8 mouse cellular contexts compared by ENCODE assay signal in genomic region chr11:50290486-50291225, GRCm38 (mm10). TPM values are rescaled to one million over a fixed set of nuclear protein-coding genes. Genes with fewer than 3 reads are reported as not detected.
A peak's percentile ranks its signal among the peaks of the same experiment; 100 is the strongest.
DNase-seq lines count a peak whose midpoint lies in the region; ATAC-seq and TF ChIP-seq lines count a peak whose summit lies in the region.

No protein-coding gene starts in this region.

- H3K4me2 ChIP-seq in forebrain, postnatal 0 days (ENCODE audit: low read depth), result peak overlapping the region; percentile 58
- H3K4me2 ChIP-seq in limb, embryonic 13.5 days (replicated peaks), result peak overlapping the region; percentile 86
- peak overlapping the region; percentile 73 for H3K4me2 ChIP-seq in stomach, embryonic 15.5 days

- H3K4me1 ChIP-seq in cerebellum, adult 2 months (ENCODE audit: control insufficient read depth, insufficient read depth, low read length), result peaks cover 17% of the 10 kb centered on the region; the same call in 1 of the 2 replicates
- H3K4me1 ChIP-seq in forebrain, postnatal 0 days (ENCODE audit: insufficient read depth), result peaks cover 8% of the 10 kb centered on the region
- peaks cover 27% of the 10 kb centered on the region for H3K4me1 ChIP-seq in limb, embryonic 13.5 days
- H3K4me1 ChIP-seq in stomach, embryonic 15.5 days, result peaks cover 5% of the 10 kb centered on the region; the same call in 1 of the 2 replicates

- H3K27ac ChIP-seq in cerebellum, adult 2 months (ENCODE audit: insufficient read depth, low read length), result no peak overlapping the region
- peak overlapping the region; percentile 98; the same call in 1 of the 2 replicates for H3K27ac ChIP-seq in forebrain, postnatal 0 days (ENCODE audit: low read depth, low read length)
- peak overlapping the region; percentile 98 for H3K27ac ChIP-seq in limb, embryonic 13.5 days
- peak overlapping the region; percentile 98 for H3K27ac ChIP-seq in stomach, embryonic 15.5 days

- TF ChIP-seq CTCF in cerebellum, adult 2 months (IDR thresholded peaks at IDR 0.05; ENCODE audit: borderline replicate concordance, insufficient read depth, low read depth, low read length), result no peak
- no peak for TF ChIP-seq CTCF in forebrain, postnatal 0 days (IDR thresholded peaks at IDR 0.05; ENCODE audit: low read depth)

- peak overlapping the region; percentile 97 for H3K9ac ChIP-seq in forebrain, postnatal 0 days
- peak overlapping the region; percentile 100 for H3K9ac ChIP-seq in limb, embryonic 13.5 days
- peak overlapping the region; percentile 100 for H3K9ac ChIP-seq in stomach, embryonic 15.5 days

- no peak for TF ChIP-seq POLR2A in cerebellum, adult 2 months (IDR thresholded peaks at IDR 0.05; ENCODE audit: borderline replicate concordance, insufficient read depth, low read length)

- ATAC-seq in forebrain, postnatal 0 days, result no peak
- no peak for ATAC-seq in limb, embryonic 13.5 days (ENCODE audit: low FRiP score, low read depth)
- ATAC-seq in stomach, embryonic 15.5 days (ENCODE audit: insufficient read depth, low FRiP score, low read depth), result no peak

- no peak for DNase-seq in cerebellum, adult 2 months
- DNase-seq in cerebellum, adult 11 months, result no peak
- peak; percentile 31 for DNase-seq in CD4-positive helper T cell, adult 2 months (ENCODE audit: low read depth, low spot score)
- no peak for DNase-seq in forebrain, postnatal 0 days
- DNase-seq in layer of hippocampus, adult 8-10 months (ENCODE audit: low spot score in 2 of 2), result no peak
- DNase-seq in left cerebral cortex, postnatal 36 days (ENCODE audit: low spot score in 2 of 2), result no peak

- no peaks in the 10 kb centered on the region for H3K9me3 ChIP-seq in forebrain, postnatal 0 days (ENCODE audit: low read length)
- no peaks in the 10 kb centered on the region for H3K9me3 ChIP-seq in limb, embryonic 13.5 days
- no peaks in the 10 kb centered on the region for H3K9me3 ChIP-seq in stomach, embryonic 15.5 days

- intact Hi-C loops in left cerebral cortex, postnatal 36 days (cut with DNase I), result loop anchor here (5.0 kb wide), 1 partner anchor 53 kb away; the partner anchor contains the start of gene Ltc4s

- no peaks in the 10 kb centered on the region for H3K27me3 ChIP-seq in cerebellum, adult 2 months (ENCODE audit: control insufficient read depth, insufficient read depth, low read length)
- no peaks in the 10 kb centered on the region for H3K27me3 ChIP-seq in forebrain, postnatal 0 days (ENCODE audit: insufficient read depth, low read length)
- H3K27me3 ChIP-seq in limb, embryonic 13.5 days, result no peaks in the 10 kb centered on the region
- H3K27me3 ChIP-seq in stomach, embryonic 15.5 days (replicated peaks), result no peaks in the 10 kb centered on the region

- WGBS in cerebellum, adult 2 months, result 3% methylated on average over 20 of the region's 20 CpGs
- 13% methylated on average over 20 of the region's 20 CpGs for WGBS in forebrain, postnatal 0 days
- 3% methylated on average over 20 of the region's 20 CpGs for WGBS in limb, embryonic 13.5 days
- 12% methylated on average over 20 of the region's 20 CpGs for WGBS in stomach, embryonic 15.5 days

- H3K4me3 ChIP-seq in cerebellum, adult 2 months (replicated peaks; ENCODE audit: insufficient read depth, low read depth, low read length), result peak overlapping the region; percentile 85
- peak overlapping the region; percentile 93 for H3K4me3 ChIP-seq in forebrain, postnatal 0 days (ENCODE audit: low read depth, low read length)
- peak overlapping the region; percentile 100 for H3K4me3 ChIP-seq in limb, embryonic 13.5 days
- H3K4me3 ChIP-seq in stomach, embryonic 15.5 days (replicated peaks), result peak overlapping the region; percentile 99

- peaks cover 13% of the 10 kb centered on the region for H3K36me3 ChIP-seq in forebrain, postnatal 0 days (ENCODE audit: insufficient read depth)
- H3K36me3 ChIP-seq in limb, embryonic 13.5 days, result peaks cover 54% of the 10 kb centered on the region
- H3K36me3 ChIP-seq in stomach, embryonic 15.5 days, result peaks cover 9% of the 10 kb centered on the region; the same call in 1 of the 2 replicates

RNA-seq across cellular contexts. Expression of gene Maml1, which starts 1.5 kb away (rescaled TPM):
- 8.6 and 9.2 TPM in 2 replicates for polyA plus RNA-seq in cerebellum, adult 2 months (2012; rRNA removed)
- 8.2 and 10.8 TPM in 2 replicates for total RNA-seq in forebrain, postnatal 0 days (2014; rRNA removed)
- polyA plus RNA-seq in forebrain, postnatal 0 days (2015; fragmentation: Nextera tagmentation; extraction: Ambion mirVana), result 1.5 and 1.6 TPM in 2 replicates
- 7.5 and 8.1 TPM in 2 replicates for polyA plus RNA-seq in limb, embryonic 13.5 days (2015; fragmentation: Nextera tagmentation; extraction: Ambion mirVana)
- polyA plus RNA-seq in stomach, embryonic 15.5 days (2015; fragmentation: Nextera tagmentation; extraction: Ambion mirVana), result 5.0 and 5.4 TPM in 2 replicates
- total RNA-seq in layer of hippocampus, adult 8-10 months (2022), result 10 to 100 TPM; 10.6 to 12.0 (median 11.6) TPM
- total RNA-seq in left cerebral cortex, postnatal 36 days (2021), result 10 to 100 TPM in 1 of 2 experiments, 1 to 10 TPM in 1; 9.9 to 10.6 TPM

RNA-seq across cellular contexts. Expression of gene Canx, which starts 34.8 kb away (rescaled TPM):
- 215 and 264 TPM in 2 replicates for polyA plus RNA-seq in cerebellum, adult 2 months (2012; rRNA removed)
- total RNA-seq in forebrain, postnatal 0 days (2014; rRNA removed), result 237 and 298 TPM in 2 replicates
- polyA plus RNA-seq in forebrain, postnatal 0 days (2015; fragmentation: Nextera tagmentation; extraction: Ambion mirVana), result 182 and 233 TPM in 2 replicates
- 311 and 331 TPM in 2 replicates for polyA plus RNA-seq in limb, embryonic 13.5 days (2015; fragmentation: Nextera tagmentation; extraction: Ambion mirVana)
- polyA plus RNA-seq in stomach, embryonic 15.5 days (2015; fragmentation: Nextera tagmentation; extraction: Ambion mirVana), result 334 and 361 TPM in 2 replicates
- total RNA-seq in layer of hippocampus, adult 8-10 months (2022), result 100 to 1,000 TPM; 388 to 462 (median 411) TPM
- 100 to 1,000 TPM; 400 to 407 TPM for total RNA-seq in left cerebral cortex, postnatal 36 days (2021)

RNA-seq across cellular contexts. Expression of gene Ltc4s, which starts 52.2 kb away (rescaled TPM):
- polyA plus RNA-seq in cerebellum, adult 2 months (2012; rRNA removed), result 9.0 and 12.8 TPM in 2 replicates
- total RNA-seq in forebrain, postnatal 0 days (2014; rRNA removed), result 1.5 and 6.1 TPM in 2 replicates
- 6.1 TPM in 2 replicates for polyA plus RNA-seq in forebrain, postnatal 0 days (2015; fragmentation: Nextera tagmentation; extraction: Ambion mirVana)
- 0.79 and 1.3 TPM in 2 replicates for polyA plus RNA-seq in limb, embryonic 13.5 days (2015; fragmentation: Nextera tagmentation; extraction: Ambion mirVana)
- polyA plus RNA-seq in stomach, embryonic 15.5 days (2015; fragmentation: Nextera tagmentation; extraction: Ambion mirVana), result 3.7 and 4.5 TPM in 2 replicates
- total RNA-seq in layer of hippocampus, adult 8-10 months (2022), result 10 to 100 TPM in 2 of 4 experiments, 1 to 10 TPM in 2; 6.2 to 23.4 (median 10.7) TPM
- 10 to 100 TPM in 1 of 2 experiments, 1 to 10 TPM in 1; 7.7 to 10.9 TPM for total RNA-seq in left cerebral cortex, postnatal 36 days (2021)
